Mouse (Mus musculus) megakaryocyte, embryonic 14.5 days (primary cell): Measurements from ENCODE around the gene Pkdcc.

Experiments used
- FLI1 ChIP-seq: IDR thresholded peaks from 2 replicates; pipeline ENCODE4 v1.6.1; 2012; ENCODE audit warnings: low read length, inconsistent platforms, mixed read lengths
- GATA1 ChIP-seq: IDR thresholded peaks from 3 replicates; pipeline ENCODE4 v1.6.1; 2012; ENCODE audit warnings: mixed read lengths, low read length, inconsistent platforms, borderline replicate concordance

DNA sequence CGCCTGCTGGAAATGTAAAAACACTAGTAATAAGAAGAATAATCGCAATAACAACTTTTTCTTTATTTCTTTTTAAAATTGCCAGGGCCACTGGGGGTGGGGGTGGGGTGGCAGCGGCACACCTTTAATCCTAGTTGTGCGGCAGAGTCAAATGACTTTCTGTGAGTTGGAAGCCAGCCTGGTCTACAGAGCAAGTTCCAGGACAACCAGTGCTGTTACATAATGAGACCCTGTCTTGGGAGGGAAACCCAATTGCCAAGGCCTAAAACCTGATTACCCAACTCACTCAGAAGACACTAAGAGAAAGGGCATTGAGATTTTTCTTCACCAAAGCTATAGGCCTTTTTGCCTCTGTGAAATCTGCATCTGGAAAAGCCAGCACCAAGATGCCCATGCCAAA, 38.9 kb upstream of the Pkdcc start:
- TF ChIP-seq GATA1 (no peak), FLI1 (no peak)
